ENCODE assay signal across 11 mouse cellular contexts in the genomic region with DNA sequence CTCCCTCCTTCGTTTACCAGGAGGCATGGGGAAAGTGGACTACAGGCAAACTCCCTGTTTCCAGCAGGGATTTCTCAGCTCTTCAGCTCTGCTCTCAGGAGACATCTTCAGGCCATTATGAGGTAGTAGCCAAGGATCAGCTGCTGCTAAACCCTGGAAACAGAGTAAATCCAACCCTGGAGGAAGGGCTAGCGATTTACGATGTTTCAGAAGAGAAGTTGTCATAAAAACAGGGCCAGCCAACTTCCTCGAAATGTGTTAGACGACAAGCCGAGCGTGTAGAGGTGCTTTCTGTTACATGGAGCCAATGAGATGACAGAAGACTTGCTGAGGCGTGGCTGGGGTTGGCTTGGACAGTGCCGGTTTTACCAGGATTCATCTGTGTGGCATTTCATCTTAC. TPM values are rescaled to one million over a fixed set of nuclear protein-coding genes. Genes with fewer than 3 reads are reported as not detected.
DNase-seq lines count a peak whose midpoint lies in the region; ATAC-seq and TF ChIP-seq lines count a peak whose summit lies in the region.
"Had no signal": no experiment of that assay in that cellular context is flagged by ENCODE, and none has a peak within 500 bp of the region (broad histone marks: within the 10 kb centered on the region; RNA-seq: fewer than 3 reads in every experiment).

No protein-coding gene starts in this region.

- DNase-seq in heart, adult 18-20 months, result peak; percentile 54 to 58
- no peak for DNase-seq in heart, postnatal 25 days (ENCODE audit: low spot score)
- no peak for DNase-seq in G1E (ENCODE audit: low spot score)
- peak; percentile 53 for DNase-seq in lung, postnatal 25 days (ENCODE audit: low spot score)
- DNase-seq in layer of hippocampus, postnatal 10 days (ENCODE audit: low spot score in 2 of 2), result no peak
- DNase-seq in adrenal gland, adult 8-10 months, result no peak
- no peak for DNase-seq in layer of hippocampus, adult 9-11 months
- DNase-seq: thymus, adult 2 months had no signal

- TF ChIP-seq CTCF in G1E (IDR thresholded peaks at IDR 0.05; ENCODE audit: low read depth, low read length), result no peak

- no peak overlapping the region for H3K27ac ChIP-seq in intestine, embryonic 16.5 days (ENCODE audit: low read length)
- H3K27ac ChIP-seq: embryonic facial prominence, embryonic 15.5 days; macrophage had no signal

- 0 out of 2 replicates have a peak, but pooled peaks cover 5% of the 10 kb centered on the region for H3K27me3 ChIP-seq in G1E (ENCODE audit: insufficient read depth, low read length)
- H3K27me3 ChIP-seq in intestine, embryonic 16.5 days (replicated peaks; ENCODE audit: control insufficient read depth, insufficient read depth, low read length), result no peaks in the 10 kb centered on the region
- H3K27me3 ChIP-seq: embryonic facial prominence, embryonic 15.5 days had no signal

- no peak overlapping the region for H3K4me3 ChIP-seq in G1E (ENCODE audit: low read depth, low read length)
- no peak overlapping the region for H3K4me3 ChIP-seq in intestine, embryonic 16.5 days (ENCODE audit: low read length)
- H3K4me3 ChIP-seq: embryonic facial prominence, embryonic 15.5 days had no signal

- H3K9ac ChIP-seq in intestine, embryonic 16.5 days (ENCODE audit: low read depth, low read length), result no peak overlapping the region
- H3K9ac ChIP-seq: embryonic facial prominence, embryonic 15.5 days had no signal

- H3K4me2 ChIP-seq in intestine, embryonic 16.5 days (ENCODE audit: low read depth, low read length), result peak overlapping the region; percentile 38; the same call in 1 of the 2 replicates
- H3K4me2 ChIP-seq: embryonic facial prominence, embryonic 15.5 days had no signal

- intact Hi-C loops in heart, postnatal 25 days (cut with DNase I), result loop anchor here (1.0 to 5.0 kb wide), 2 partner anchors 115 to 157 kb away; no protein-coding TSS in a partner anchor

- H3K9me3 ChIP-seq in G1E (replicated peaks), result peaks cover 5% of the 10 kb centered on the region
- no peaks in the 10 kb centered on the region for H3K9me3 ChIP-seq in intestine, embryonic 16.5 days (ENCODE audit: control insufficient read depth, low read length)
- H3K9me3 ChIP-seq: embryonic facial prominence, embryonic 15.5 days had no signal

- 30% methylated on average over 9 of the region's 9 CpGs for WGBS in intestine, embryonic 16.5 days

- H3K4me1 ChIP-seq in G1E (ENCODE audit: insufficient read depth, low read depth, low read length), result peaks cover 34% of the 10 kb centered on the region
- no peaks in the 10 kb centered on the region for H3K4me1 ChIP-seq in intestine, embryonic 16.5 days (ENCODE audit: control insufficient read depth, insufficient read depth, low read length)

- H3K36me3 ChIP-seq in G1E (replicated peaks), result no peaks in the 10 kb centered on the region
- no peaks in the 10 kb centered on the region for H3K36me3 ChIP-seq in intestine, embryonic 16.5 days (ENCODE audit: control insufficient read depth, insufficient read depth, low read length)
- H3K36me3 ChIP-seq: embryonic facial prominence, embryonic 15.5 days had no signal

- peak; percentile 37; the same call in 1 of the 2 replicates for ATAC-seq in G1E (ENCODE audit: extremely low read depth, insufficient number of reproducible peaks, low FRiP score, poor library complexity, severe bottlenecking)
- peak; percentile 36; the same call in 1 of the 2 replicates for ATAC-seq in intestine, embryonic 16.5 days

RNA-seq across cellular contexts. Expression of a gene that starts 19.7 kb away (rescaled TPM):
- 10 to 100 TPM; 17.1 to 19.3 TPM for total RNA-seq in heart, adult 18-20 months (2021)
- 10 to 100 TPM; 26.4 to 28.2 TPM for total RNA-seq in heart, postnatal 25 days (2021)
- 4.9 and 5.8 TPM in 2 replicates for total RNA-seq in G1E (2014; fragmentation: Nextera tagmentation)
- 24.2 and 27.0 TPM in 2 replicates for total RNA-seq in G1E (2017)
- 2.5 and 3.4 TPM in 2 replicates for polyA plus RNA-seq in G1E (2012)
- polyA plus RNA-seq in intestine, embryonic 16.5 days (2015; fragmentation: Nextera tagmentation; extraction: Ambion mirVana), result 10.1 and 10.3 TPM in 2 replicates
- 10 to 100 TPM in 1 of 2 experiments, 1 to 10 TPM in 1; 7.7 to 10.2 TPM for total RNA-seq in layer of hippocampus, postnatal 10 days (2021)
- total RNA-seq in adrenal gland, adult 8-10 months (2022), result 10 to 100 TPM; 12.0 to 20.5 (median 15.5) TPM

Comparison
In these comparisons a context has a peak if more than half of its experiments do, and no peak if none do; other contexts are left out.
1. DNase-seq: peak in heart, adult 18-20 months (2 of 2) and lung, postnatal 25 days (single experiment); none in heart, postnatal 25 days (single experiment), G1E (single experiment), layer of hippocampus, postnatal 10 days (0 of 2), adrenal gland, adult 8-10 months (single experiment) and layer of hippocampus, adult 9-11 months (single experiment).